ENCODE assay signal across 23 mouse cellular contexts in genomic region chr9:15587157-15587854, GRCm38 (mm10). TPM values are rescaled to one million over a fixed set of nuclear protein-coding genes. Genes with fewer than 3 reads are reported as not detected.
DNase-seq lines count a peak whose midpoint lies in the region; ATAC-seq and TF ChIP-seq lines count a peak whose summit lies in the region.
"Had no signal": no experiment of that assay in that cellular context is flagged by ENCODE, and none has a peak within 500 bp of the region (broad histone marks: within the 10 kb centered on the region; RNA-seq: fewer than 3 reads in every experiment).

No protein-coding gene starts in this region.

- 74% methylated on average over 6 of the region's 6 CpGs for WGBS in forebrain, embryonic 14.5 days
- 85% methylated on average over 6 of the region's 6 CpGs for WGBS in forebrain, embryonic 11.5 days

- no peaks in the 10 kb centered on the region for H3K36me3 ChIP-seq in forebrain, embryonic 14.5 days (ENCODE audit: control insufficient read depth, insufficient read depth, low read length)
- H3K36me3 ChIP-seq in forebrain, embryonic 11.5 days (ENCODE audit: control insufficient read depth, insufficient read depth, low read length): no peaks in the 10 kb centered on the region
- H3K36me3 ChIP-seq: hindbrain, embryonic 15.5 days; midbrain, embryonic 12.5 days; stomach, embryonic 15.5 days had no signal

- H3K27ac ChIP-seq in forebrain, embryonic 14.5 days (ENCODE audit: low read depth, low read length): no peak overlapping the region
- H3K27ac ChIP-seq in forebrain, embryonic 11.5 days (ENCODE audit: low read depth, low read length): no peak overlapping the region
- H3K27ac ChIP-seq: hindbrain, embryonic 15.5 days; midbrain, embryonic 12.5 days; stomach, embryonic 15.5 days had no signal

- H3K4me1 ChIP-seq in forebrain, embryonic 14.5 days (ENCODE audit: control insufficient read depth, insufficient read depth, low read length): no peaks in the 10 kb centered on the region
- H3K4me1 ChIP-seq in forebrain, embryonic 11.5 days (replicated peaks; ENCODE audit: control insufficient read depth, insufficient read depth, low read length): no peaks in the 10 kb centered on the region
- H3K4me1 ChIP-seq: hindbrain, embryonic 15.5 days; midbrain, embryonic 12.5 days; stomach, embryonic 15.5 days had no signal

- no peak overlapping the region for H3K4me3 ChIP-seq in forebrain, embryonic 14.5 days (ENCODE audit: low read depth, low read length)
- H3K4me3 ChIP-seq in forebrain, embryonic 11.5 days (ENCODE audit: low read depth, low read length): no peak overlapping the region
- H3K4me3 ChIP-seq: hindbrain, embryonic 15.5 days; midbrain, embryonic 12.5 days; stomach, embryonic 15.5 days had no signal

- no peaks in the 10 kb centered on the region for H3K27me3 ChIP-seq in forebrain, embryonic 14.5 days (replicated peaks; ENCODE audit: control insufficient read depth, insufficient read depth, low read length)
- H3K27me3 ChIP-seq in forebrain, embryonic 11.5 days (ENCODE audit: control insufficient read depth, insufficient read depth, low read length): no peaks in the 10 kb centered on the region
- H3K27me3 ChIP-seq: hindbrain, embryonic 15.5 days; midbrain, embryonic 12.5 days; stomach, embryonic 15.5 days had no signal

- DNase-seq in forebrain, embryonic 14.5 days (ENCODE audit: low spot score): peak; percentile 40
- no peak for DNase-seq in forebrain, embryonic 11.5 days (ENCODE audit: low spot score)
- peak; percentile 17 for DNase-seq in 416B (ENCODE audit: low read depth)
- peak; percentile 50 for DNase-seq in brain, embryonic 14.5 days (ENCODE audit: low read depth)
- no peak for DNase-seq in urinary bladder, postnatal 25 days (ENCODE audit: low spot score)
- DNase-seq in adrenal gland, adult 8-10 months: no peak
- DNase-seq in adrenal gland, postnatal 4 days (ENCODE audit: low spot score in 2 of 2): no peak
- DNase-seq: cerebellum, postnatal 10 days; gastrocnemius, postnatal 36 days; heart, postnatal 14 days; kidney, adult 2 months; lung, adult 2 months; lung, postnatal 36 days; right cerebral cortex, adult 18-20 months; spleen, adult 18-20 months had no signal

- TF ChIP-seq POLR2A in brain, embryonic 14.5 days (IDR thresholded peaks at IDR 0.05; ENCODE audit: borderline replicate concordance, extremely low read depth, insufficient read depth, insufficient read length, poor library complexity, severe bottlenecking): no peak

- ATAC-seq in forebrain, embryonic 14.5 days: peak; percentile 69; the same call in 1 of the 2 replicates
- ATAC-seq in forebrain, embryonic 11.5 days (replicated peaks; ENCODE audit: low FRiP score): no peak
- peak; percentile 66 for ATAC-seq in megakaryocyte progenitor cell, adult 5-6 weeks (replicated peaks; ENCODE audit: poor library complexity)
- ATAC-seq: Patski had no signal

- no peak overlapping the region for H3K9ac ChIP-seq in forebrain, embryonic 14.5 days (ENCODE audit: low read length)
- H3K9ac ChIP-seq in forebrain, embryonic 11.5 days (ENCODE audit: low read length): no peak overlapping the region
- H3K9ac ChIP-seq: hindbrain, embryonic 15.5 days; midbrain, embryonic 12.5 days; stomach, embryonic 15.5 days had no signal

- no peak for TF ChIP-seq CTCF in brain, embryonic 14.5 days (IDR thresholded peaks at IDR 0.05; ENCODE audit: borderline replicate concordance, extremely low read depth, insufficient read depth, insufficient read length)

- no peak overlapping the region for H3K4me2 ChIP-seq in forebrain, embryonic 14.5 days (ENCODE audit: low read length)
- H3K4me2 ChIP-seq in forebrain, embryonic 11.5 days (ENCODE audit: low read depth, low read length, severe bottlenecking): no peak overlapping the region
- H3K4me2 ChIP-seq: heart, embryonic 11.5 days; hindbrain, embryonic 15.5 days; liver, embryonic 11.5 days; midbrain, embryonic 12.5 days; stomach, embryonic 15.5 days had no signal

- no peaks in the 10 kb centered on the region for H3K9me3 ChIP-seq in forebrain, embryonic 14.5 days (replicated peaks; ENCODE audit: control insufficient read depth, low read length)
- H3K9me3 ChIP-seq in forebrain, embryonic 11.5 days (ENCODE audit: control insufficient read depth, low read length): no peaks in the 10 kb centered on the region
- H3K9me3 ChIP-seq: hindbrain, embryonic 15.5 days; midbrain, embryonic 12.5 days; stomach, embryonic 15.5 days had no signal

RNA-seq across cellular contexts. Expression of gene Deup1, which starts 40.4 kb away (rescaled TPM):
- 2.0 and 2.2 TPM in 2 replicates for polyA plus RNA-seq in forebrain, embryonic 14.5 days (2014; fragmentation: Nextera tagmentation; extraction: Ambion mirVana)
- 0.67 and 1.5 TPM in 2 replicates for polyA plus RNA-seq in forebrain, embryonic 11.5 days (2014; fragmentation: Nextera tagmentation; extraction: Ambion mirVana)
- 0.63 and 1.3 TPM in 2 replicates for polyA plus RNA-seq in brain, embryonic 14.5 days (2012; rRNA removed)
- not detected in 2 replicates for total RNA-seq in megakaryocyte progenitor cell, adult 5-6 weeks (2015)
- not detected in 2 replicates for total RNA-seq in megakaryocyte progenitor cell, adult 5-6 weeks (2017)
- total RNA-seq in adrenal gland, adult 8-10 months (2022): under 1 TPM in 3 of 4 experiments, not detected in 1; 0.19 to 0.43 (median 0.24) TPM
- under 1 TPM; 0.25 to 0.48 TPM for total RNA-seq in adrenal gland, postnatal 4 days (2021)
- total RNA-seq: gastrocnemius, postnatal 36 days; neutrophil, adult 5-6 weeks had no signal
- polyA plus RNA-seq: Patski had no signal

Comparison
In these comparisons a context has a peak if more than half of its experiments do, and no peak if none do; other contexts are left out.
1. DNase-seq: peak in forebrain, embryonic 14.5 days (single experiment), 416B (single experiment) and brain, embryonic 14.5 days (single experiment); none in forebrain, embryonic 11.5 days (single experiment), urinary bladder, postnatal 25 days (single experiment), adrenal gland, adult 8-10 months (single experiment) and adrenal gland, postnatal 4 days (0 of 2).